Mouse (Mus musculus) G1E (cell line): ENCODE measurements around the gene Gfy. TPM values are rescaled to one million over a fixed set of nuclear protein-coding genes. Genes with fewer than 3 reads are reported as not detected.

Experiments used
- ATAC-seq: 2 replicates; pipeline ENCODE4 v1.8.0; 2016; ENCODE audit warnings: mild to moderate bottlenecking; ENCODE audit not compliant: insufficient number of reproducible peaks, poor library complexity, low FRiP score, severe bottlenecking; ENCODE audit errors: extremely low read depth
- DNase-seq: peaks from one replicate; pipeline ENCODE4 v3.0.0; 2012; ENCODE audit warnings: low spot score
- H3K27me3 ChIP-seq: 2 replicates; pipeline ENCODE4 v1.6.1; 2012; ENCODE audit warnings: mild to moderate bottlenecking, low read length, inconsistent platforms; ENCODE audit not compliant: insufficient read depth
- H3K36me3 ChIP-seq: replicated peaks from 2 replicates; pipeline ENCODE3; 2012; ENCODE audit warnings: mild to moderate bottlenecking, inconsistent platforms
- H3K4me1 ChIP-seq: 2 replicates; pipeline ENCODE4 v1.6.1; 2012; ENCODE audit warnings: low read depth, low read length, inconsistent platforms, mixed read lengths; ENCODE audit not compliant: insufficient read depth
- H3K4me3 ChIP-seq: 2 replicates; pipeline ENCODE4 v1.5.1; 2012; ENCODE audit warnings: low read depth, mild to moderate bottlenecking, inconsistent platforms, low read length, moderate library complexity, mixed read lengths
- H3K9me3 ChIP-seq: replicated peaks from 2 replicates; pipeline ENCODE4 v1.6.1; 2012; ENCODE audit warnings: inconsistent platforms
- CTCF ChIP-seq: IDR thresholded peaks from 2 replicates; pipeline ENCODE4 v1.5.1; 2012; ENCODE audit warnings: low read depth, low read length, inconsistent platforms, mixed read lengths
- GATA1 ChIP-seq: IDR thresholded peaks from 2 replicates; pipeline ENCODE4 v1.6.1; 2012; ENCODE audit warnings: borderline replicate concordance, low read length, inconsistent platforms, mixed read lengths
- GATA2 ChIP-seq: IDR thresholded peaks from 2 replicates; pipeline ENCODE4 v1.6.1; 2012; ENCODE audit warnings: low read depth, low read length, inconsistent platforms, borderline replicate concordance
- POLR2AphosphoS5 ChIP-seq: IDR thresholded peaks from 2 replicates; pipeline ENCODE4 v1.6.1; 2012; ENCODE audit warnings: low read depth, low read length, inconsistent platforms; ENCODE audit not compliant: insufficient replicate concordance
- TAL1 ChIP-seq: conservative IDR thresholded peaks from 2 replicates; pipeline ENCODE4 v1.6.1; 2012; ENCODE audit warnings: low read depth, low read length, inconsistent platforms, mixed read lengths
- polyA plus RNA-seq: library from polyadenylated mRNA; stranded (reverse); fragments of >175 nt; gene quantifications from 2 replicates; pipeline ENCODE4 v1.2.3, GENCODE M21; 2012
- total RNA-seq, 2 experiments: library from RNA; stranded (forward) in 1 of 2; stranded (reverse) in 1 of 2; fragments of 200-1000 nt in 1 of 2; fragments of >200 nt in 1 of 2; fragmentation: Nextera tagmentation in 1 of 2; gene quantifications; 2 replicates each; pipeline ENCODE4 v1.2.3; 2014 to 2017

Gene Gfy
- total and polyA plus RNA-seq, 3 experiments = 0.05 TPM; not detected in 2

GRCm38 (mm10) chr7:45160866-45161265, 18.5 kb downstream of the Gfy start:
- ATAC-seq (no peak), DNase-seq (no peak)
- peaks cover 36% of the 10 kb centered on the region for H3K27me3 ChIP-seq
- H3K4me3 ChIP-seq = no peak overlapping the region
- H3K4me1 ChIP-seq = peaks cover 39% of the 10 kb centered on the region
- no peaks in the 10 kb centered on the region for H3K9me3 ChIP-seq
- peaks cover 53% of the 10 kb centered on the region for H3K36me3 ChIP-seq
- no peak for TF ChIP-seq POLR2AphosphoS5
- TF ChIP-seq GATA1 = no peak
- no peak for TF ChIP-seq CTCF
- no peak for TF ChIP-seq GATA2
- no peak for TF ChIP-seq TAL1

GRCm38 (mm10) chr7:45160316-45160800, 19.0 kb downstream of the Gfy start:
- no peak overlapping the region for H3K4me3 ChIP-seq
- peaks cover 57% of the 10 kb centered on the region for H3K36me3 ChIP-seq
- ATAC-seq = no peak

DNA sequence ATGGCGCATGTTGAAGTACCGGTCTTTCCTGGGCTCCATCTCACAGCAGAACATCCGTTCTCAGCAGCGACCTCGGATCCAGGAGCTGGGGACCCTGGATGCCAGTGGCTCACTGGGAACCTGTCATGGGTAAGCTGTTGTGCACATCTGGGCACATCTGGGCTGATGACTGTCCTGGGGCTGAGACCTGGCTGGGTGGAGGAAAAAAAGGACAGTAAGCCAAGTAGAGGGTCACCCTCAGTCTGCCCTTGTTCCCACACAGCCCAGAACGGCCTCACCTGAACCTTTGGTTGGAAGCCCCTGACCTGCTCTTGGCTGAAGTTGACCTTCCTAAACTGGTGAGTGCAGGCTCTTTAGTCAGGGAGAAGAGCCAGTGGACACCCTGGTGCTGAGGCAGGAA, 20.4 kb downstream of the Gfy start:
- H3K9me3 ChIP-seq = no peaks in the 10 kb centered on the region
- TF ChIP-seq GATA1 = no peak
- no peak for TF ChIP-seq GATA2
- no peak for TF ChIP-seq CTCF
- TF ChIP-seq POLR2AphosphoS5 = no peak
- no peak for TF ChIP-seq TAL1

More at GRCm38 (mm10) chr7:45160316-45160800, 19.0 kb downstream of the Gfy start:
- Histone ChIP-seq H3K27me3 (peaks cover 30% of the 10 kb centered on the region), H3K9me3 (no peaks in the 10 kb centered on the region), H3K4me1 (peaks cover 45% of the 10 kb centered on the region)
- TF ChIP-seq GATA2 (no peak), POLR2AphosphoS5 (no peak), TAL1 (no peak), GATA1 (no peak), CTCF (no peak)
- no peak for DNase-seq

DNA sequence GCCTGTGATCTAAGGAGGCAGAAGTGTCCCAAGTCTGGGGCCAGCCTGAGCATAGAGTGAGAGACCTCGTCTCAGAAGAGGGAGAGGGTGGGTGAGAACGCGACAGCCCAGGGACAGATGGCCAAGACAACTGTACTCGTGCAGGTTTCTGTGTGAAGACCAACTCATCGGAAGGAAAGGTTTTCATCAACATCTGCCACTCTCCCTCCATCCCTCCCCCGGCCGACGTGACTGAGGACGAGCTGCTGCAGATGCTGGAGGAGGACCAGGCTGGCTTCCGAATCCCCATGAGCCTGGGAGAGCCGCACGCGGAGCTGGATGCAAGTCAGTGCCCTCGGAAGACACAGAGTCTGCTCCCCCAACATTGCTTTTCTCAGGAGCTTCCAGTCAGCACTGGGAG, 21.9 kb downstream of the Gfy start:
- H3K4me1 ChIP-seq = peaks cover 36% of the 10 kb centered on the region
- DNase-seq = no peak
- TF ChIP-seq CTCF (no peak), TAL1 (no peak), GATA1 (no peak), GATA2 (no peak), POLR2AphosphoS5 (no peak)
- peaks cover 59% of the 10 kb centered on the region for H3K36me3 ChIP-seq
- no peak for ATAC-seq
- no peak overlapping the region for H3K4me3 ChIP-seq
- H3K9me3 ChIP-seq = no peaks in the 10 kb centered on the region
- peaks cover 1% of the 10 kb centered on the region for H3K27me3 ChIP-seq

More for the DNA sequence above, 20.4 kb downstream of the Gfy start:
- no peak for ATAC-seq
- H3K36me3 ChIP-seq = peaks cover 57% of the 10 kb centered on the region
- peaks cover 17% of the 10 kb centered on the region for H3K27me3 ChIP-seq
- no peak overlapping the region for H3K4me3 ChIP-seq
- no peak for DNase-seq
- peaks cover 47% of the 10 kb centered on the region for H3K4me1 ChIP-seq

- H3K27me3 ChIP-seq = no peaks in the 10 kb centered on the region
- H3K4me3 ChIP-seq = peak overlapping the region; percentile 47; the same call in 1 of the 2 replicates
- H3K4me1 ChIP-seq = peaks cover 36% of the 10 kb centered on the region
- peaks cover 69% of the 10 kb centered on the region for H3K36me3 ChIP-seq
- no peaks in the 10 kb centered on the region for H3K9me3 ChIP-seq
- DNase-seq (no peak), ATAC-seq (no peak)
- TF ChIP-seq CTCF = no peak
- no peak for TF ChIP-seq POLR2AphosphoS5
- no peak for TF ChIP-seq GATA1
- TF ChIP-seq TAL1 = no peak
- no peak for TF ChIP-seq GATA2
Measured at GRCm38 (mm10) chr7:45156206-45156605, 23.2 kb downstream of the Gfy start.

- TF ChIP-seq GATA2 (no peak), TAL1 (no peak), POLR2AphosphoS5 (no peak), CTCF (no peak)
- Histone ChIP-seq H3K27me3 (no peaks in the 10 kb centered on the region), H3K4me1 (peaks cover 42% of the 10 kb centered on the region), H3K36me3 (peaks cover 69% of the 10 kb centered on the region), H3K4me3 (peak overlapping the region; percentile 47; the same call in 1 of the 2 replicates), H3K9me3 (no peaks in the 10 kb centered on the region)
- DNase-seq (peak; percentile 70), ATAC-seq (peak; percentile 65)
Measured at GRCm38 (mm10) chr7:45155590-45155989, 23.8 kb downstream of the Gfy start.

DNA sequence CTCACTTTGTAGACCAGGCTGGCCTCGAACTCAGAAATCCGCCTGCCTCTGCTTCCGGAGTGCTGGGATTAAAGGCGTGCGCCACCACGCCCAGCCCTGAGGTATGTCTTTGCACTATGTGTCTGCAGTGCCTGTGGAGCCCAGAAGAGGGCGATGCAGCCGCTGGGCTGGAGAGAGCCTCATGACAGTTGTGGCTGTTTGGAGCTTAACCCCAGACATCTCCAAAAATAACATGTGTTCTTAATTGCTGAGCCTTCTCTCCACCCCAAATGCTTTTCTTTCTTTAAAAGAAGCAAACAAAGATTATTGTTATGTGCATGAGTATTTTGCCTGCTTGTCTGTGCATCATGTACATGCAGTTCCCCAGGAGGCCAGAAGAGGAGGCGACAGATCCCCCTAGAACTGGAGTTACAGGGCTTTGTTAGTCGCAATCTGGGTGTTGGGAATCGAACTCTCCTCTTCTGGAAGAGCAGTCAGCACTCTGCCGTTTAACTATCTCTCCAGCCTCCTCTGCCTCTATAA, 24.3 kb downstream of the Gfy start:
- Histone ChIP-seq H3K36me3 (peaks cover 69% of the 10 kb centered on the region), H3K4me1 (peaks cover 48% of the 10 kb centered on the region), H3K4me3 (peak overlapping the region; percentile 81), H3K9me3 (no peaks in the 10 kb centered on the region), H3K27me3 (no peaks in the 10 kb centered on the region)
- no peak for DNase-seq
- peak; percentile 25; the same call in 1 of the 2 replicates for ATAC-seq
- TF ChIP-seq POLR2AphosphoS5 (no peak), CTCF (peak; percentile 57), GATA2 (no peak)
